Mouse (Mus musculus) cerebellum, adult 2 months (tissue): Measurements from ENCODE around the gene Cdh16.
"Not testable (repeated sequence)": the region's sequence is repeated elsewhere in the genome, so short reads cannot be mapped to it uniquely, and the experiment has no call there.

Experiments
- CTCF ChIP-seq: fragments of 200-500 bp; IDR thresholded peaks from 2 replicates; pipeline ENCODE4 v1.5.1; 2011; ENCODE audit warnings: low read depth, mild to moderate bottlenecking, control low read depth, low read length, moderate library complexity, borderline replicate concordance; ENCODE audit not compliant: insufficient read depth
- POLR2A ChIP-seq: fragments of 200-500 bp; IDR thresholded peaks from 2 replicates; pipeline ENCODE4 v1.6.1; 2011; ENCODE audit warnings: low read length, control low read depth, borderline replicate concordance; ENCODE audit not compliant: insufficient read depth

GRCm38 (mm10) chr8:104577606-104578005, 46.6 kb downstream of the Cdh16 start:
- not testable (repeated sequence) for TF ChIP-seq CTCF, POLR2A
